Mouse (Mus musculus): ENCODE results near the gene Ap5b1. TPM values are rescaled to one million over a fixed set of nuclear protein-coding genes. Genes with fewer than 3 reads are reported as not detected.

Gene Ap5b1
- total RNA-seq, 2 experiments from 2014 or later, result 6.8 to 7.4 TPM

DNA sequence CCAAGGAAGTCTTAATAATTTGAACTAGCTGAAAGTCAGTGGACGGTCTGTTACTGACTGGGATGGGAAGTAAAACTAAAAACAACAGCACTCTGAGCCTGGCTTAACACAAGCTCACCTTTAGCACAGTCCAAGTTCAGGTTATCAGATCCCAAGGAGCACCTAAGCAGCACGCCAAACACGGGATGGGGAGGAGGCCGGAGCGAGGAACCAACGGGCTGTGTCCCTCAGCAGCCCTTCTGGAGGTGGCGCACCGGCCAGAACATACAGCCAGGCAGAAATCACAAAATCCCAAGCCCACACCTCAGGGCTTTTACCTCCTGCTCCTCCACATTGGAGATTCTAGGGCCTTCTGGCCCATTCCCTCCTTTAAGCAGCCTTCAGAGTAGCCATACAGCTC is 9.1 kb upstream of the Ap5b1 start:
- TF ChIP-seq CTCF (conservative IDR thresholded peaks at IDR 0.05), result no peak
- no peak overlapping the region for H3K4me3 ChIP-seq
- H3K27ac ChIP-seq, result no peak overlapping the region
- DNase-seq (ENCODE audit: low spot score in 2 of 2), result no peak

DNA sequence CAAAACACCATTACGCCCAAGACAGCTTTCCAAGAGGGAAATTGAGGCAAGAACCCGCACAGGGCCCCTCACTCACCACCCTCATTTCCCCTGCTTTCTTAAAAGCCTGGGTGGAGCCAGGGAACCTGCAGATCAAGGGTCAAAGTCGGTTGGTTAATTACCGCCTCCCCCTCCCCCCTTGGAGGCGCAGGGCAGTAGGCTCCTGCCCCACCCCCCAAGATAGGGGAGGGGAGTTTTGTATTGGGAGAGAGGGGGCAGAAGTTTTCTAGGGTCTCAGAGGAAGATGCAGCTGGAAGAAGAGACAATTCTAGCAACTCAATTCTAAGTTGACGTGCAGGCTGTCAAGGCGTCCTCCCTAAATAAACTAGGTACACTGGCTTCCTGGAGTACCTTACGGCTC is 8.6 kb upstream of the Ap5b1 start:
- no peak for TF ChIP-seq CTCF (conservative IDR thresholded peaks at IDR 0.05)
- DNase-seq (ENCODE audit: low spot score in 2 of 2), result no peak
- Histone ChIP-seq H3K4me3 (no peak overlapping the region), H3K27ac (no peak overlapping the region)

GRCm38 (mm10) chr19:5559631-5560456 is 8.0 kb upstream of the Ap5b1 start:
- no peak for TF ChIP-seq CTCF (conservative IDR thresholded peaks at IDR 0.05)
- no peak overlapping the region for H3K27ac ChIP-seq
- H3K4me3 ChIP-seq, result peak overlapping the region; percentile 45
- no peak for DNase-seq (ENCODE audit: low spot score in 2 of 2)

DNA sequence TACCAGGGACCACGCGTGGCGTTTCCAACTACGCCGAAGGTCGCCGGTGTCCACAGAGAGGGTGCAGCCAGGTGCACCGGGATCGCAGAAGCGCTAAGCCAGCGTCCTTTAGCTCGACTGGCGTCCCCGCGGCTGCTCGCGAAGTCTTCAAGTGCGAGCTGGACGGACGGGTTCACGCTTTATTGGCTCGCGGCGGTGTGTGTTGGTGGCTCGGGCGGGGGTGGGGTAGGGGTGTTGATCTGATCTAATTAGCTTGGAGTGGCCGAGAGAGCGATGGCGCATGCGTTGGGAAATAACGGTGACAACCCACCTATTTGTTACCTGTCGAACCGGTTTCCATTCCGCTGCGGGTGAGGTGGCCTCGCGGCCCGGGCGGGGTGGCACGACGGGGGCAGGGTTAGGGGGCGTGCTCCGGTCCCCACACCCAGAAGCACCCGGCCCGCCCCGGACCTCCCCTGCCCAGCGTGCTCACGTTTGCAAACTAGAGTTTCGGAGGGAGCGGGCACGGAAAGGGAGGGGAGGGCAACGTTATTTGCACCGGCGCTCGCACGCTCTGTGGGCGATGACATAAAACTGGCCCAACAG is 7.3 kb upstream of the Ap5b1 start, which contains the start of gene Ovol1:
Ovol1 (minus strand) TSS at position 190 of the 585 bp plus-strand sequence.
- Histone ChIP-seq H3K4me3 (peak within 1 kb of the TSS; percentile 45), H3K27ac (no peak within 1 kb of the TSS)
- DNase-seq (ENCODE audit: low spot score in 2 of 2), result no peak
- no peak for TF ChIP-seq CTCF (conservative IDR thresholded peaks at IDR 0.05)

DNA sequence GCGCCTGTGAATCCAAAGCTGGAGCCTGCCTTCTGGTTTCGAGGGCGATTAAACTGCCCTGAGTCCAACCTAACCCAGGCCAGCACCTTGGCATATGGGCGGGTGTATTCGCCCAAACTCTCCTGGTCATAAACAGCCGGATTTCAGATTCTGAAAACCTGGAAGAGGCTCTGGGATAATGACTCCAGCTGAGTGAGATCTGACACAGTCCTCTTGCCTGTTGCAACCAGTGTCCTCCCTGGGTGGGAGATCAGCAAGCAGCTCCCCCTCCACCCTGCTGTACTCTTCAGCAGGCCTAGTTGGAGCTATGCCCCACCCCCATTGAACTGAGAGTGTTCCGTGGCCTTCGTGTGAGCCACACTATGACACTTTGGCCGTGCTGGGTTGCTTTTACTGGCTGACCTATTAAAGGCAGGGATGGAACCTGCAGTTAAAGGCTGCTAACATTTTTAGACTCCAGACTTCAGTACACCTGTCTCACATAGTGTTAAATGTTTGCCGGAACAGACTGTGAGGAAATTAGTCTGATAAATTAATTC is 6.5 kb upstream of the Ap5b1 start:
- Histone ChIP-seq H3K27ac (no peak overlapping the region), H3K4me3 (no peak overlapping the region)
- no peak for TF ChIP-seq CTCF (conservative IDR thresholded peaks at IDR 0.05)
- no peak for DNase-seq (ENCODE audit: low spot score in 2 of 2)

GRCm38 (mm10) chr19:5561886-5562285 is 5.9 kb upstream of the Ap5b1 start:
- no peak overlapping the region for H3K27ac ChIP-seq
- H3K4me3 ChIP-seq, result no peak overlapping the region
- TF ChIP-seq CTCF (conservative IDR thresholded peaks at IDR 0.05), result no peak
- DNase-seq (ENCODE audit: low spot score in 2 of 2), result no peak

- DNase-seq (ENCODE audit: low spot score in 2 of 2), result no peak
- Histone ChIP-seq H3K4me3 (no peak overlapping the region), H3K27ac (no peak overlapping the region)
- TF ChIP-seq CTCF (conservative IDR thresholded peaks at IDR 0.05), result no peak
Measured at GRCm38 (mm10) chr19:5562776-5563175, 5.0 kb upstream of the Ap5b1 start.

DNA sequence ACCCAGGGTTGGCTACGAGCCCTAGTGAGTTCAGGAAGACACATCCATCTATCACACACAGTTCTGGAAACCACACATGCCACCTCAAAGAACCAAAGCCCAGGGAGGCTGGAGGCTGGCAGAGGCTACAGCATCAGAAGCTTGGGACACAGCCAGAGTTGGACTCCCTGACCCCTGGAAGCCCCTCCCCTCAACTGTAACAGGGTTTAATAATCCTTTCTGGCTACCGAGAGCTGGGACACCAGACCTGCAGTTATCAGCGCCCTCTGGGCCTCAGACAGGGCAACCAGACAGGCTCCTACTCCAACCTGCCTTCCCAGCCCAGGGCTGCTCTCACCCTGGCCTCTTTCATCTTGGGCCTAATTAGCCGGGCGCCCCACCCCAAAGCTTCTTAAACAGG is 1.5 kb upstream of the Ap5b1 start:
- no peak for DNase-seq (ENCODE audit: low spot score in 2 of 2)
- Histone ChIP-seq H3K27ac (no peak overlapping the region), H3K4me3 (no peak overlapping the region)
- TF ChIP-seq CTCF (conservative IDR thresholded peaks at IDR 0.05), result no peak

DNA sequence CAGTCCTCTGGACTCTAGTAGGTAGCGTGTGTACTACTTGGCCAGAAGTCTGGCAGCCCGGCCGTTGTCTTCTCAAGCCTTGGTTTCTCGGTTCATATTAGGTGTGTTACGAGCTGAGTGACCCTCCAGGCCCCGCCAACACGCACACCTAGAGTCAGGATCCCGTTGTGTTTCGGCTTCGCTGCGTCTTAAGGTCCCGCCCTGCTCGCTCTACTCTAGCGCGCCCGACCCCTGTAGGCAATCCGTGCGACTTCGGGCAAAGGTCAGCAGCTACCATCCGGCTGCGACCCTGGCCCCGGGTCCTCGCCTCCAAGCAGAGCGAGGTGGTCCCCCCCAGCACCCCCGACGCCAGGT is 668 bp upstream of the Ap5b1 start:
- TF ChIP-seq CTCF (conservative IDR thresholded peaks at IDR 0.05), result no peak
- DNase-seq (ENCODE audit: low spot score in 2 of 2), result no peak
- peak overlapping the region; percentile 83 for H3K4me3 ChIP-seq
- H3K27ac ChIP-seq, result peak overlapping the region; percentile 98

DNA sequence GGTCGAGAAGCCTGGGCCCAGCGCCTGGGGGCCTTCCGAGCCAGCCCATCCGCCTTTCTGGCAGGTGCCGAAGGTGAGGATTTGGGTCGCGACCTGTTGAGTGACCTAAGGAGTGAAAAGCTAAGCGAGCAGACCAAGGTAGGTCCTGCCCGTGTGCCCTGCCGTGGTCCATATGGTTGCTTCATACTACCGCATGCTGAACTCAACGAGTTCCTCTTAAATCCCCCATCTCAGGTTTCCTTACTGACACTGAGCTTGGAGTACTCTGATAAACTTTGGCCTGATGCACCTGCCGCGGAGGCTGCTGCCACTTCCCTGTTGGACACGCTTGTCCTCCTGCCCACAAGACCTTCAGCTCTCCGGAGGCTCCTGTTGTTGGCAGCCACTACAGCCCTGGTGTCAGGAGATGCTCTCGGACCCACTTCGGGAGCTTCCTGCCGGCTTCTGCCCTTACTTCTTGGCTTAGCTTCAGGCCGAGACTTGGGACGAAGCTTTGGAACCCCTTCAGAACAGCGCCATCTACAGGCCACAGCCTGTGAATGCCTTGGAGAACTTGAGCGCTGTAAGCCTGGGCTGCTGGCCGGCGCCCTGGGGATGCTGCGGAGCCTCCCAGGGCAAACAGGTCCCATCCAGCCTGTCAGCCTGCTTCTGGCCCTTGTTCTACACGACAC is 780 bp downstream of the Ap5b1 start:
- peak; percentile 87 for TF ChIP-seq CTCF (conservative IDR thresholded peaks at IDR 0.05)
- Histone ChIP-seq H3K27ac (peak overlapping the region; percentile 98), H3K4me3 (peak overlapping the region; percentile 83)
- DNase-seq (ENCODE audit: low spot score in 2 of 2), result peak; percentile 67 to 81

- Histone ChIP-seq H3K27ac (no peak overlapping the region), H3K4me3 (no peak overlapping the region)
- DNase-seq (ENCODE audit: low spot score in 2 of 2), result no peak
- TF ChIP-seq CTCF (conservative IDR thresholded peaks at IDR 0.05), result no peak
Measured at GRCm38 (mm10) chr19:5569521-5569920, 1.7 kb downstream of the Ap5b1 start.

DNA sequence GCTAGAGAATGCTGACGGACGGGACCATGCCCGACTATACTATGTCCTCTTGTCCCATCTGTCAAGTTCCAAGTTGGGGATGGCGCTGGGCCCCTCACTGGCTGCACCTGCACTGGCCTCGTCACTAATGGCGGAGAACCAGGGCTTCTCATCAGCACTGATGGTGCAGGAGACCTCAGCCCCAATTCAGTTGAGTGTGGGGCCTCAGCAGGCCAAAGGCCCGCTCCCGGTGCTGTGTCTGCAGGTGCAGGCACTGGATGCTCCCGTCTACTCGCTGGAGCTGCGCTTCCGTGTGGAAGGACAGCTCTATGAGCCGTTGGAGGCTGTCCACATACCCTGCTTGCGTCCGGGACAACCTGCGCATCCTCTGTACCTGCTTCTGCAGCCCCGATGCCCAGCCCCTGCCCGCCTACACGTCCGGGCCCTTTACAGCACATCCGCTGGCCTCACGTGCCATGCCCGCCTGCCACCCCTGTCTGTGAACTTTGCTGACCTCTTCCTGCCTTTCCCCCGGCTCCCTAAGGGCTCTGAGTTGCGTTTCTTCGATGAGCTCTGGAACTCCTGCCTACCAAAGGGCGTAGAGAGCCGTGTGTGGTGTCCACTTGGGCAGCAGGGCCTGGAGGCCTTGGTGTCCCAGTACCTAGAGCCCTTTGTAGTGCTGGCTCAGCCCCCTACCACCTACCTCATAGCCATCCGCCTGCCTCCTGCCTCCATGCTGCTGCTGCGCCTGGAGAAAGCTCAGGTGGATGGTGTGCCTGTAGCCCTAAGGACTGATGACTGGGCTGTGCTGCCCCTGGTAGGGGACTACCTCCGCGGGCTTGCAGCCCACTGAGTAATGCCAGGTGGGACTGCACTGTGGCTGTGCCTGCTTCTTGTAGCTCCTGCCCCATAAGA is 2.8 kb downstream of the Ap5b1 start:
- DNase-seq (ENCODE audit: low spot score in 2 of 2), result no peak
- Histone ChIP-seq H3K27ac (no peak overlapping the region), H3K4me3 (no peak overlapping the region)
- no peak for TF ChIP-seq CTCF (conservative IDR thresholded peaks at IDR 0.05)
